Mouse (Mus musculus): Measurements from ENCODE around the gene Pcyt2. TPM values are rescaled to one million over a fixed set of nuclear protein-coding genes. Genes with fewer than 3 reads are reported as not detected.

The Pcyt2 gene
- polyA plus RNA-seq, 1 experiment from 2014 or later, result 188 TPM

DNA sequence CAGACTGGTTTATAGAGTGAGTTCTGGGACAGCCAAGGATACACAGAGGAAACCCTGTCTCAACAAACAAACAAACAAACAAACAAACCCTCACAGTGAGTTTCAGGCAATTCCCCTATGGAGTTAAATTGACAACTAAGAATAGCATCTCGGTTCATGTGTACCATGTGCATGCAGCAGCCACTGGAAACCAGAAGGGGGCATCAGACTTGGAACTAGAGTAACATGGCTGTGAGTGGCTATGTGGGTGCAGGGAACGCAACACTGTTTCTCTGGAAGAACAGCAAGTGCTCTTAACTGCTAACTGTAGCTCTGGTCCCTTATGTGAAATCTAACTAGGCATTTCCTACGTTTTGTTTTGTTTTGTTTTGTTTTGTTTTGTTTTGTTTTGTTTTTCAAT is 34.1 kb upstream of the Pcyt2 start:
- Histone ChIP-seq H3K4me1 (peaks cover 4% of the 10 kb centered on the region; the same call in 1 of the 2 replicates), H3K27ac (no peak overlapping the region), H3K9me3 (no peaks in the 10 kb centered on the region), H3K27me3 (replicated peaks) (peaks cover 7% of the 10 kb centered on the region; the same call in 1 of the 2 replicates), H3K9ac (no peak overlapping the region), H3K4me3 (replicated peaks) (no peak overlapping the region), H3K4me2 (no peak overlapping the region), H3K36me3 (no peaks in the 10 kb centered on the region)
- 75% methylated on average over 3 of the region's 3 CpGs for WGBS
- no peak for ATAC-seq (ENCODE audit: insufficient read depth, low FRiP score, low read depth)

DNA sequence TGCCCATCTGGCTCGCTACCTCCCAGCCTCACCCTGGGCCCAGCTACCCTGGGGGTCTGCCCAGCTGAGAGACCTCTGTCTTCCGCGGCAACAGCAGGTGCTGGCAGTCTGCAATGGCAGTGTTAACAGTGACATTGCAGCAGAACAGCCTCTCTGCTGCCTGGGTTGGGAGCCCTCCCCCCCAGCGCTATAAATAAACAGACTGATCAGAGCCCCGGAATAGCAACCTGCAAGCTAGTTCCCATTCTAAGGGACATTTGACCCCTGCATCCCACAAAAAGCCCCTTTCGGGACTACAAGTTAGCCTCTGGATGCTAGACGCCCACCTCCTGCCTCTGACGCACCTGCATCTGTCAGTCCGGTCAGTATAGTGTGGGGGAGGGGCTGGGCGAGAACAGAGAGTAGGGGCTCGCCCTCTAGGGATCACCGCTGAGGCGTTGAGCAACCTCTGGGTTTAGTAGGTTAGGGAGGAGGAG is 30.3 kb upstream of the Pcyt2 start, which contains the start of gene Myadml2:
Gene Myadml2, minus strand, starts transcription at position 158 of the 476 bp plus-strand sequence.
- H3K4me3 ChIP-seq (replicated peaks), result peak within 1 kb of the TSS; percentile 28
- no peak within 1 kb of the TSS for H3K27ac ChIP-seq
- no peaks in the 10 kb centered on the region for H3K9me3 ChIP-seq
- no peak within 1 kb of the TSS for H3K9ac ChIP-seq
- H3K4me1 ChIP-seq, result peaks cover 8% of the 10 kb centered on the region; the same call in 1 of the 2 replicates
- peak within 1 kb of the TSS; percentile 56 for H3K4me2 ChIP-seq
- ATAC-seq (ENCODE audit: insufficient read depth, low FRiP score, low read depth), result no peak
- H3K27me3 ChIP-seq (replicated peaks), result no peaks in the 10 kb centered on the region
- WGBS, result 5% methylated on average over 13 of the region's 13 CpGs
- H3K36me3 ChIP-seq, result no peaks in the 10 kb centered on the region

DNA sequence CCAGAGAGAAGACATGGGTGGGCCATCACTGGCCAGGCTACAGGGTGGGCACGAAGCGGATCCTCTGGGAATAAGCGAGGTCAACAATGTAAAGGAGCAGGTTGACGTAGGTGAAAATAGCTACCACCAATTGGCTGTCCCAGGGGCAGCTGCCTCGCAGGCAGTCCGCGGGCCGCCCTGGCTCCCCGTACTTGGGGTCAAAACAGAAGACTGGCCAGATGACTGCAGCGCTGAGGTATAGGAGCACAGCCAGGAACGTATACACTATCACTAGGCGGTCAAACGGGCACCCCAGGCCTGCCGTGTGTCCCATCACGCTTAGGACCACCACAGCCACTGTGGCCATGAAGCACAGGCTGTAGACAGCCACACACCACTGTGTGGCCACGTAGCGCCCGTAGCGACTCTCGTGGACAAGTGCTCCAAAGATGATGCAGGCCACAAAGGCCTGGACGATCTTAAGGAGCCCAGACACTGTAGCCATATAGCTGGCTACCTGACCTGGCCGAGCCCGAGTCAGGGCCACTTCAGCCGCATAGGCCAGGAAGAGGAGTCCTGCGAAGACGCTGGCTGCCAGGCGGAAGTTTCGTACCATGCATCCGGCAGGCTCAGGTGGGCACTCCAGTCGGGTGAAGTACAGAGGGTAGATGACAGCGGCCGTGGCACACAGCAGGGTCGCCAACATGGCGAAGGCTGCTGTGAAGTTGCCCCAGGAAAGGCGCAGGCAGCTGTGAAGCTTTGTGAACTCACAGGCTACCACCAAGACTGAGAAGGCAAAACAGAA is 29.5 kb upstream of the Pcyt2 start:
- H3K27me3 ChIP-seq (replicated peaks), result no peaks in the 10 kb centered on the region
- H3K9me3 ChIP-seq, result no peaks in the 10 kb centered on the region
- 81% methylated on average over 35 of the region's 35 CpGs for WGBS
- H3K9ac ChIP-seq, result no peak overlapping the region
- 0 out of 2 replicates have a peak overlapping the region, but pooled peaks have one; percentile 56 for H3K4me2 ChIP-seq
- no peaks in the 10 kb centered on the region for H3K36me3 ChIP-seq
- ATAC-seq (ENCODE audit: insufficient read depth, low FRiP score, low read depth), result no peak
- H3K4me1 ChIP-seq, result peaks cover 14% of the 10 kb centered on the region; the same call in 1 of the 2 replicates
- H3K27ac ChIP-seq, result no peak overlapping the region
- no peak overlapping the region for H3K4me3 ChIP-seq (replicated peaks)

- 2% methylated on average over 15 of the region's 15 CpGs for WGBS
- Histone ChIP-seq H3K4me2 (peak within 1 kb of the TSS; percentile 88), H3K9me3 (no peaks in the 10 kb centered on the region), H3K27me3 (replicated peaks) (no peaks in the 10 kb centered on the region), H3K4me3 (replicated peaks) (peak within 1 kb of the TSS; percentile 53), H3K36me3 (no peaks in the 10 kb centered on the region), H3K4me1 (peaks cover 14% of the 10 kb centered on the region; the same call in 1 of the 2 replicates), H3K9ac (peak within 1 kb of the TSS; percentile 35; the same call in 1 of the 2 replicates), H3K27ac (peak within 1 kb of the TSS; percentile 27; the same call in 1 of the 2 replicates)
- peak; percentile 99 for ATAC-seq (ENCODE audit: insufficient read depth, low FRiP score, low read depth)
Observed at GRCm38 (mm10) chr11:120643601-120643987, 25.9 kb upstream of the Pcyt2 start, which contains the start of gene Pycr1. Pycr1 (minus strand) TSS chr11:120643769.

DNA sequence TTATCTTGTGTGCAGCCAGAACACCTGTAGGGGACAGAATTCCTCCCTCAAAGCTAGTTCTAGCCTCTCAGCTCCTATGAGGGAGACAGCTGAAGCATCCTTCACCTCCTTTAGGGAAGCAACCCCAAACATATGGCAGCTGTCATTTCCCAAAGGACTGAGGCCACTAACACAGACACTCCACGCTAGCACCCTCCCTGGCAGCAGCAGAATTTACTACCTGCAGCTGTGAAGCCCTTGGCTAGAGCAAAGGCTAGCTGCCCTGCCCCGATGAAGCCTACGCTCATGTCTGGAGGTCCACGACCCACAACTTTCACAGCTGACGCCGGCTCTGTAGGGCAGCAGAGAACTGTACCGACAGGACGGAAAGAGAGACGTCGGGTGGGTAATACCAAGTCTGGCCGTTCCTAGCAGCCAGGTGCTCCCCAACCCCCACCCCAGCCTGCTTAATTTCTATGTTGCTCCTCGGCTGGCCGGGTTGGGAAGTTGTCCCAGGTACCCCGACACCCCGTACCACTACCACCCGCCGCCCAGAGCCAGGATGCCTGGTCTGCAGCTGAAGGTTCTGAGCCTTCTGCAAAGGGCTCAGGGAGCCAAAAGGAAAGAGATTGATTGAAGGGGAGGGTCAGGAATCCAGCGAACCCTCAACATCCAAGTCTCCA is 25.3 kb upstream of the Pcyt2 start:
- Histone ChIP-seq H3K4me3 (replicated peaks) (peak overlapping the region; percentile 53), H3K9ac (peak overlapping the region; percentile 35; the same call in 1 of the 2 replicates), H3K4me2 (peak overlapping the region; percentile 88), H3K4me1 (peaks cover 11% of the 10 kb centered on the region; the same call in 1 of the 2 replicates), H3K27ac (peak overlapping the region; percentile 27; the same call in 1 of the 2 replicates), H3K27me3 (replicated peaks) (no peaks in the 10 kb centered on the region), H3K9me3 (no peaks in the 10 kb centered on the region), H3K36me3 (no peaks in the 10 kb centered on the region)
- WGBS, result under 1% methylated on average over 18 of the region's 18 CpGs
- peak; percentile 34; the same call in 1 of the 2 replicates for ATAC-seq (ENCODE audit: insufficient read depth, low FRiP score, low read depth)

DNA sequence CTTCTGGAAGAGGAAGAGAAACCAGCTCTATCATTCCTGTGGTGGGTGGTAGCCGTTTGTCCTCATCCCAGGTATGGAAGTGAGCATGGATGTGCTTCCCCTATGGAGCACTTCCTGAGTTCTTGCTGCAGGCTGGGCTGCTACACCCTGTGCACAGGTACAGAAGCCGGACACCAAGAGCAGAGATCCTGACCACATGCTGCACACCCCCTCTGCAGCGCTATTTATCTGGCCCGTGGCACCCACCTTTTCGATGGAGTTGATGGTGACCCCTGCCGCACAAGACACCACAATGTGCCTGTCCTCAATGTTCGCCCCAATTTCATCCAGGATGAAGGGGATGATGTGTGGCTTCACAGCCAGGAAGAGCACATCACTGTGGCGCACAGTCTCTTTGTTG is 24.1 kb upstream of the Pcyt2 start:
- ATAC-seq (ENCODE audit: insufficient read depth, low FRiP score, low read depth), result no peak

DNA sequence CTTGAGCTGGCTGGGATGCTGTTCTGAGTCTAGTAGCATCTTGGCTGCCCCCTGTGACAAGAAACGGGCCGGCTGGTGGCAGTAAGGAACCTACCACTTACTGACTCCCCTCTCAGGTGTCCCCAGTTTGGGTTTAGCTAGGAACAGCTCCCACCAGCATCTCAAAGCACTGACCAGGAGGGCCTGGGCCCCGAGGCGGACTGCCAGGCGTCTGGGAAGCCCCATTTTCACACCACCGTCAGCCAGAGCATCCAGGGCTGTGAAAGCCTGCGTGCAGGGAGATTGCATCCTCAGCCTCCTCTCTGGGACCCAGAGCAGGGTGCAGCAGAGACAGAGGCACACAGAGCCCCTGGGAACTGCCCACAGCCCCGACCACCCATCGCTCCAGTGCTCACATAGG is 23.5 kb upstream of the Pcyt2 start:
- H3K4me2 ChIP-seq, result no peak overlapping the region
- no peak for ATAC-seq (ENCODE audit: insufficient read depth, low FRiP score, low read depth)

More for the DNA sequence above, 24.1 kb upstream of the Pcyt2 start:
- Histone ChIP-seq H3K9me3 (no peaks in the 10 kb centered on the region), H3K27ac (no peak overlapping the region), H3K9ac (no peak overlapping the region), H3K27me3 (replicated peaks) (no peaks in the 10 kb centered on the region), H3K36me3 (no peaks in the 10 kb centered on the region), H3K4me3 (replicated peaks) (no peak overlapping the region), H3K4me2 (no peak overlapping the region), H3K4me1 (0 out of 2 replicates have a peak, but pooled peaks cover 9% of the 10 kb centered on the region)
- 83% methylated on average over 8 of the region's 8 CpGs for WGBS

DNA sequence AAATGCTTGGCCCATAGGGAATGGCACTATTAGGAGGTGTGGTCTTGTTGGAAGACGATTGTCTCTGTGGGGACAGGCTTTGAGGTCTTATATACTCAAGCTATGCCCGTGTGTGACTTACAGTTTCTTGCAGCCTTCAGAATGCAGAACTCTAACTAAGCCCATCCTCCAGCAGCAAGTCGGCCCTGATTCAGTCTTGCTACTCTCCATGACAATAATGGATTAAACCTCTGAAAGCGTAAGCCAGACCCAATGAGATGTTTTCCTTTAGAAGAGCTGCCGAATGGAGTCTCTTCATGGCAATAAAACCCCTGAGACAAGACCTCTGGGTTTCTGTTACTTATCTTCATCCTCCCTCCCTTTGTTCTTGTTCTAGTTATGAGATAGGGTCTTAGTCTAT is 17.1 kb upstream of the Pcyt2 start:
- Histone ChIP-seq H3K27ac (no peak overlapping the region), H3K4me3 (replicated peaks) (no peak overlapping the region), H3K9me3 (no peaks in the 10 kb centered on the region), H3K4me1 (peaks cover 26% of the 10 kb centered on the region), H3K27me3 (replicated peaks) (no peaks in the 10 kb centered on the region), H3K9ac (no peak overlapping the region), H3K4me2 (no peak overlapping the region), H3K36me3 (no peaks in the 10 kb centered on the region)
- 84% methylated on average over 5 of the region's 5 CpGs for WGBS
- no peak for ATAC-seq (ENCODE audit: insufficient read depth, low FRiP score, low read depth)

More for the DNA sequence above, 23.5 kb upstream of the Pcyt2 start:
- Histone ChIP-seq H3K36me3 (no peaks in the 10 kb centered on the region), H3K27ac (no peak overlapping the region), H3K27me3 (replicated peaks) (no peaks in the 10 kb centered on the region), H3K4me3 (replicated peaks) (no peak overlapping the region), H3K9ac (no peak overlapping the region), H3K9me3 (no peaks in the 10 kb centered on the region), H3K4me1 (0 out of 2 replicates have a peak, but pooled peaks cover 9% of the 10 kb centered on the region)
- WGBS, result 62% methylated on average over 9 of the region's 9 CpGs

GRCm38 (mm10) chr11:120633520-120634343 is 16.0 kb upstream of the Pcyt2 start, which contains the start of gene Mafg:
Mafg (minus strand) TSS chr11:120633600.
- 9% methylated on average over 58 of the region's 58 CpGs for WGBS
- peak within 1 kb of the TSS; percentile 95 for H3K27ac ChIP-seq
- peak within 1 kb of the TSS; percentile 94 for H3K9ac ChIP-seq
- ATAC-seq (ENCODE audit: insufficient read depth, low FRiP score, low read depth), result peak; percentile 84
- H3K27me3 ChIP-seq (replicated peaks), result no peaks in the 10 kb centered on the region
- peak within 1 kb of the TSS; percentile 94 for H3K4me3 ChIP-seq (replicated peaks)
- H3K4me2 ChIP-seq, result peak within 1 kb of the TSS; percentile 86
- H3K36me3 ChIP-seq, result peaks cover 5% of the 10 kb centered on the region
- H3K4me1 ChIP-seq, result peaks cover 31% of the 10 kb centered on the region
- H3K9me3 ChIP-seq, result no peaks in the 10 kb centered on the region

DNA sequence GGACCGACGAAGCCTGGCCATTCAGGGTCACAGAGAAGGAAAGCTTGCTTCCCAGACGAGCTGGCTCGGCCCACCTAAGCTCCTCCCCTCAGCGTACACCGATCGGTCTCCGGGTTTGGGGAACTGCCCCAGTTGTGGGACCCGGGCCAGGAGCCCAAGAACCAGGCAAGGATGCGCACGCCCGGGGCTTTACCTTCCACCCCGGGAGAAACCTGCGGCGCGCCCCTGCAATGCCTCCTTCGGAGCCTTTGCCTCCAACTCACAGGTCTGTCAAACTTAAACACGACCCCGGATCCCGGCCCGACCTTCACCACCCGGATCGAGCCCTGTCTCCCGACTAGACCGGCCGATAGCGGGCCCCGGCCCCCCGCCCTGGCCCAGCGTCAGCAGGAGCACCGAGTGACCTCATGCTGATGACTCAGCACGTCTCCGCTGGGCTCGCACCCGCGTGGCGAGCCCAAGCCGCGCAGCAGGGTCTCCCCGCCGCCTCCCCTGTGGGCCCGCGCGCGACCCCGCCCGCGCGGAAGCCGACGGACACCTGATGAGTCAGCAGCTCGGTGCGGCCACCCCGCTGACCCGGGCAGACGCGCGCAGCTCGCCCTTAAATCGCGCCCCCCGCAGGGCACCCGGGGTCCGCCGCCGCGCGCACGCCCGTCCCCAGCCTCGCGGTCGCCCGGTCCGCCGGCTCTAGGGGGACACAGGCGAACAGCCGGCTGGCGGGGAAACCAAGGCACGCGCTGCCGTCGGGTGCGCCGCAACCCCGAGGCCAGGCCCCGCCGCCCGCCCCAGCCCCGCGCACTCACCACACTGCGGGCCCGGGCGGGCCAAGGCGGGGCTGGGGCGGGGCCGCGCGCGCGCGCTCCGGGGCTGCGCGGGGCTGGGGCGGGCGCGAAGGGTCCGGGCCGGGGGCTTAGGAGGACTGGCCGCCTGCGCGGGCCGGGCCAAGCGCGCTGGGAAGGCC is 15.1 kb upstream of the Pcyt2 start:
- peaks cover 7% of the 10 kb centered on the region for H3K36me3 ChIP-seq
- peak overlapping the region; percentile 94 for H3K9ac ChIP-seq
- H3K27ac ChIP-seq, result peak overlapping the region; percentile 95
- H3K4me1 ChIP-seq, result peaks cover 31% of the 10 kb centered on the region
- no peaks in the 10 kb centered on the region for H3K27me3 ChIP-seq (replicated peaks)
- H3K4me3 ChIP-seq (replicated peaks), result peak overlapping the region; percentile 94
- WGBS, result under 1% methylated on average over 114 of the region's 116 CpGs
- ATAC-seq (ENCODE audit: insufficient read depth, low FRiP score, low read depth), result peak; percentile 67
- H3K9me3 ChIP-seq, result no peaks in the 10 kb centered on the region
- H3K4me2 ChIP-seq, result peak overlapping the region; percentile 86
